Mouse (Mus musculus): Measurements from ENCODE around the gene Hbb-bh1. TPM values are rescaled to one million over a fixed set of nuclear protein-coding genes. Genes with fewer than 3 reads are reported as not detected.
"Not testable (repeated sequence)": the region's sequence is repeated elsewhere in the genome, so short reads cannot be mapped to it uniquely, and the experiment has no call there.

Gene Hbb-bh1
- polyA plus RNA-seq (2017; shearing (Covaris generic)): not detected

DNA sequence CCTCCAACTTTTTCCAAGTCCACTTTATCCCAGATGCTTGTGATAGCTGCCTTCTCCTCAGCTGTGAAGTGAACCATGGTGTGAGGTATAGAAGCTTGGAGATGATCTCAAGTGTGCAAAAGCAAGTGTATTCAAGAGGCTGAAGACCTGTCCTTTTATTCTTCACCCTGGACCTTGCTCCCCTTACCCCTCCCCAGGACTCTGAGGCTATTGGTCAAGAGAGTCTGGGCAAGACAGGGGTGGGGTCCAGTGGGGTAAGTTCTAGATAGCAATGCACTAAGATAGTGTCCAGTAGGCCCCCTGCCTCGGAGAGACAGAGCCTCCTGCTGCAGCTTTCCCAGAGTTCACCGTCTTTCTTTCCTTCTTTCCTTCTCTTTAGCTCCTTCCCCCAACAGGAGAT is at the start of gene Hbb-bh1:
TSS of gene Hbb-bh1 (minus strand) at position 131 of the 400 bp plus-strand sequence.
- no peak for ATAC-seq

DNA sequence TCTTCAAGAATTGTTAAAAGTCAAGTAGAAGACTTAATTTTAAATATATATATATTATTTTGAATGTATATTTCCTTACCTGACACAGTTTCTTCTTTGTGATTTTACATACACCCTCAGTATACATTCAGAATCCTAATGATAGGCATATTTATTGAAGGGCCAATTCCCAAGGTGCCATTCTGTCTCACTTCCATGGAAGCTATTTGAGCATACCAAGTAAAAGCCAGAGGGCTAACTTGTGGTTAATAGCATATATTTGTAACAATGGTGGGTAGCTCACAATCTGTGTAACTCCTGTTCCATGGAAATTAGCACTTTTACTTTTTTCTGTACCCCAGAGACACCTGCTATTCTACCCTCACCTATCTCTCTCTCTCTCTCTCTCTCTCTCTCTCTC is 43.2 kb upstream of the Hbb-bh1 start, which contains the start of gene Olfr66:
TSS of gene Olfr66 (minus strand) at position 101 of the 400 bp plus-strand sequence.
- no peak for ATAC-seq

- ATAC-seq: no peak
These were observed 34.1 kb upstream of the Hbb-bh1 start for GRCm38 (mm10) chr7:103877093-103877492.

DNA sequence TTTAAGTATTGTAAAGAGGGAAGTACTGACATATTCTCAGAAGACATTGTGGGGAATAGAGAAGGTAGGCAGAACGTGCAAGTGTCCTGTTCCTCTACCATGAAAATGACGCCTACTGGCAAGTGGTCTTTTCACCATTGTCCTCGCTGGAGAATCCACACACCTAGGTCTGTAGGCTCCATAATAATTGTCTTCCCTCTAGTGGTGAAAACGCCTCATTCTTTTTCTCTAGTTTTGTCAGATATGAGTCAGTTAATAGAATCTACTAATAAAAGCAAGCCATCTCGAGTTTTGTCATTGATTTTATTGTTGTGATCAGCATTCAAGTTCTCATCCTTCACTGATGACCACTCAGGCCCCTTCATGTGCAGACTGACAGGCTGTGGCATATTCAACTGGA is 31.5 kb upstream of the Hbb-bh1 start:
- no peak for ATAC-seq

- ATAC-seq: no peak
These were observed 30.1 kb upstream of the Hbb-bh1 start for GRCm38 (mm10) chr7:103873064-103873463.

DNA sequence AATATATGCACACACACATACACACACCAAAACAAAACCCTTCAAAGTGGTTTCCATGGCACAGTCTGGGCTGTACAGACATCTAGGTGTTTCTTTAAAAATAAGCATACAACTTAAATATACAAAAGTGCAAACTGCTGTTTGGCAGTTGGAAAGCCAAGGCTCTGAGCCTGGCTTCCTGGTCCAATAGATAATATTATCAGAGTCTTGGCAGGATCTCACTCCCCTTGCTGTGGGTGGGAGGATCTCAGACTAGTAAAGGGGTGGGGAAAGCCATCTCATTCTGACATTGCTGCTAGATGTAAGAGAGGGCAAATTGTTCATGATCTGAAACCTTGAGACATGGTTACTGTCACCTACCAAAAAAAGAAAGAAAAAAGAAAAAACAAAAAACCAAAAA is 27.7 kb upstream of the Hbb-bh1 start:
- no peak for ATAC-seq

DNA sequence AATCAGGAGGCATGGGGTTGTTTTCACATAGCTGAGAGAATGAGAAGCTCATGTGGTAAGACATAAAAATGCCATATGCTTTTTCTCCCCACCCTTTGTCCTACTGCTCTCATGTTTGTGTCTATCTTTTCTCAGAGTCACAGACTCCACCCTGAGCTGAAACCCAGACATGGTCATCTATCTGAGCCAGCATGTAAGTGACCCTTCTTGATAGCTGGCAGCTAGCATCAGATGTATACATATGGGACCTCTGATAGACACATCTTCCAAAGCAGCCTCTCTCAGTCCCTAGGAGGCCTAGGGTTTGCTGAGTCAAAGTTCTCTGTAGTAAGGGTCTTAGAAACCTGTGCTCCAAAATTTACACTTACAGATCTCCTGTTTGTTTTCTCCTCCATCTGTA is 22.8 kb upstream of the Hbb-bh1 start:
- ATAC-seq: no peak

DNA sequence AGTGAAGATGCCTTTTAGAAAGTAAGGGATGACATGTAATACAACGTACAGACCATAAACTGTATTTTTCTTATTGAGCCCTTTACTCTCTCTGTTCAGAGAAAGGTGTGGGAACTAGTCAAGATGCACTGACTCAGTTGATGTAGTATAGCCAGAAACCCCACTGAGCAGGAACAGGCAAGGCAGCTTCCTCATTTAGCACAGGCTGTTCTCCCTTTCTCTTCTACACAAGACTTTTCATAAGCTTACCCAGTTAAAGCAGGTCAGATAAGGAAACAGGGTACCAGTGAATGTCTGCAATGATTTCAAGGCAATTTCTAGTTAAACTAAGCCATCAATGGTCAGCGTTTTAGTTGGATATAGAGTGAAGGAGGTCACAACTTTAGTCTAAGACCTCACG is 18.6 kb upstream of the Hbb-bh1 start:
- no peak for ATAC-seq

- ATAC-seq: no peak
These were observed 17.9 kb upstream of the Hbb-bh1 start for GRCm38 (mm10) chr7:103860855-103861254.

- ATAC-seq: no peak
These were observed 16.1 kb upstream of the Hbb-bh1 start for GRCm38 (mm10) chr7:103859076-103859475.

DNA sequence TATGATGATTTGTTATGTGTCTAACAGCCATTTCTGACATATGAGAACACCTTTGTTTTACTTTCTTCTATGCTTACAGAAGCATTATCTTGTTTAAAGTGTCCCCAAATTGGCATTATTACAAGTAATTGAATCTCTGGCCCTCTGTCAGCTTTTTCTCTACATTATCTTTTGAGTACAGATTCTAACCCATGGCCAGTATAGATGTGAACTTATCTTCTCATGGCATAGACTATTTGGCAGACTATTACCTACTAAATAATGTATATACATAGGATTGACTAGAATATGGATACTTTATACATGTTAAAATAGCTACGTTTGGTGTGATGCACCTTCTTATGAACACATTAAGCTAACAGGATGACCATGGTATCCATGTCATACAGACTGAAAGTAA is 11.7 kb upstream of the Hbb-bh1 start:
- ATAC-seq: no peak

GRCm38 (mm10) chr7:103853090-103853489 is 10.1 kb upstream of the Hbb-bh1 start, which contains the start of gene Hbb-y:
Gene Hbb-y, minus strand, starts transcription at chr7:103853216.
- no peak for ATAC-seq

GRCm38 (mm10) chr7:103844525-103845325 is 1.8 kb upstream of the Hbb-bh1 start:
- no peak for ATAC-seq

- ATAC-seq: no peak
These were observed 2.7 kb downstream of the Hbb-bh1 start, which contains the start of gene Hbb-bh2 for GRCm38 (mm10) chr7:103840268-103840667. Gene Hbb-bh2, minus strand, starts transcription at chr7:103840520.

DNA sequence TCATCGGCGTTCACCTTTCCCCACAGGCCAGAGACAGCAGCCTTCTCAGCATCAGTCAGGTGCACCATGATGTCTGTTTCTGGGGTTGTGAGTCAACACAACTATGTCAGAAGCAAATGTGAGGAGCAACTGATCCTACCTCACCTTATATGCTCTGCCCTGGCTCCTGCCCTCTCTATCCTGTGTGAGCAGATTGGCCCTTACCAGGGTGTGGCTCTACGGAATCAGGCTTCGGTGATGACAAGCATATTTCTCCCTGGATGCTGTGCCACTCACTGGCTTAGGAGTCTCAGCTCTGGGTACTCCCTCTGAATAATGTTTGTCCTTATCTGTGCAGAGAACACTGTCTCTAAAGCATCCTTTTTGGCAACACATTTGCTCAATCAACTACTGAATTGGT is 15.2 kb downstream of the Hbb-bh1 start, which contains the start of gene Hbb-bs:
TSS of gene Hbb-bs (minus strand) at position 289 of the 400 bp plus-strand sequence.
- no peak for ATAC-seq

DNA sequence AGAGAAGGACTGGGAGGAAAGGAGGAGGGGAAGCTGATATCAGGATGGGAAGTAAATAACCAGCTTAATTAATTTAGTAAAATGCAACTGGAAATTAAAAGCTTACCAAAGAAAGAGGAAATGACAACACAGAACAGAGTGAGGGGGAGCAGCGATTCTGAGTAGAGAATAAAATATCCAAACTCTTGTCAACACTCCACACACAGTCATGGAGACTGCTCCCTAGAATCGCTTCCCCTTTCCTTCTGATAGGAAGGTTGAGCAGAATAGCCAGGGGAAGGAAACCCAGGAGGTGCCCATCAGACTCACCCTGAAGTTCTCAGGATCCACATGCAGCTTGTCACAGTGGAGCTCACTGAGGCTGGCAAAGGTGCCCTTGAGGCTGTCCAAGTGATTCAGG is 15.8 kb downstream of the Hbb-bh1 start:
- ATAC-seq: not testable (repeated sequence)

- no peak for ATAC-seq
These were observed 16.6 kb downstream of the Hbb-bh1 start for GRCm38 (mm10) chr7:103826255-103826887.

- no peak for ATAC-seq
These were observed 17.3 kb downstream of the Hbb-bh1 start for GRCm38 (mm10) chr7:103825536-103826254.

- no peak for ATAC-seq
These were observed 18.4 kb downstream of the Hbb-bh1 start for GRCm38 (mm10) chr7:103824597-103824996.

DNA sequence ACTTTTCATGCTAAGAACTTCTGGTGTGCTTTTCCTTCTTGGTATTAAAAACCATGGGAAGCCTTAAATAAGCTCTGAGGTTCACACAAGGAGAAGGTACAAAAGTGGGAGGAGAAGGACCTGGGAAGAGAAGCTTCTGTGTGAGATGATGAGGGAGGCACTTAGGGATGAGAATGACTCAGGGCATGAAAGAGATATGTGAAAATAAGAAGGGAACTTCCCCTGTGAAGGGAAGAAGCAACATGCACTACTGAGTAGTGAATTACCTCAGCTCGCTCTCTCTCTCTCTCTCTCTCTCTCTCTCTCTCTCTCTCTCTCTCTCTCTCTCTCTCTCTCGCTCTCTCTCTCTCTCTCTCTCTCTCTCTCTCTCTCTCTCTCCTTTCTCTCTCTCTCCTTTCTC is 27.9 kb downstream of the Hbb-bh1 start:
- not testable (repeated sequence) for ATAC-seq

- ATAC-seq: no peak
These were observed 29.2 kb downstream of the Hbb-bh1 start, which contains the start of gene Hbb-bt for GRCm38 (mm10) chr7:103813766-103814165. Gene Hbb-bt, minus strand, starts transcription at chr7:103813996.

DNA sequence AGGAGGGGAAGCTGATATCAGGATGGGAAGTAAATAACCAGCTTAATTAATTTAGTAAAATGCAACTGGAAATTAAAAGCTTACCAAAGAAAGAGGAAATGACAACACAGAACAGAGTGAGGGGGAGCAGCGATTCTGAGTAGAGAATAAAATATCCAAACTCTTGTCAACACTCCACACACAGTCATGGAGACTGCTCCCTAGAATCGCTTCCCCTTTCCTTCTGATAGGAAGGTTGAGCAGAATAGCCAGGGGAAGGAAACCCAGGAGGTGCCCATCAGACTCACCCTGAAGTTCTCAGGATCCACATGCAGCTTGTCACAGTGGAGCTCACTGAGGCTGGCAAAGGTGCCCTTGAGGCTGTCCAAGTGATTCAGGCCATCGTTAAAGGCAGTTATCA is 29.8 kb downstream of the Hbb-bh1 start:
- not testable (repeated sequence) for ATAC-seq

DNA sequence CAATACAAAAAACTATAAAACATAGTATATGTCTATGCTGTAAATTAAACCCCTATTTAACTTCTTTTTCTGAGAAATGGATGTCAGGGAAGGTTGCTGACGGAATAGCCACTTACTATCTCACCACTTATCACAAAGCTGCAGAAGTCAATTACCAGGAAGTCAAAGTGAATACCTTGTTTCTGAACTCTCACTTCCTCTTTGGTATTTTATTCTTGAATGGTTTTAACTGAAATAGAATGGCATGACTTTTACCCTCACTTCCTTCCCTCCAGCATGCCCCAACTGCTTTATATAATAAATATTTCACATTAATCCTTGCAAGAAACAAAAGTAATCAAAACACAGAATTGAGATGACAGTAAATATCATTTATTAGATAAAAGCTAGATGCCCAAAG is 30.8 kb downstream of the Hbb-bh1 start:
- no peak for ATAC-seq
